Mouse (Mus musculus) forebrain, embryonic 13.5 days (tissue): ENCODE data around the gene Sgca. TPM values are rescaled to one million over a fixed set of nuclear protein-coding genes. Genes with fewer than 3 reads are reported as not detected.

ENCODE experiments used
- ATAC-seq: fragments of 200-750 bp; cut with Nextera tagmentation; 2 replicates; pipeline ENCODE4 v1.8.0; 2017
- H3K27ac ChIP-seq: fragments of 300-500 bp; sonication (generic); 2 replicates; pipeline ENCODE4 v1.5.1; 2015; ENCODE audit warnings: inconsistent platforms, mild to moderate bottlenecking, moderate library complexity
- H3K27me3 ChIP-seq: fragments of 300-500 bp; sonication (generic); 2 replicates; pipeline ENCODE4 v1.6.1; 2015; ENCODE audit warnings: mild to moderate bottlenecking, inconsistent platforms
- H3K36me3 ChIP-seq: fragments of 300-500 bp; sonication (generic); 2 replicates; pipeline ENCODE4 v1.6.1; 2015; ENCODE audit warnings: mild to moderate bottlenecking, inconsistent platforms; ENCODE audit not compliant: poor library complexity, severe bottlenecking
- H3K4me1 ChIP-seq: fragments of 300-500 bp; sonication (generic); 2 replicates; pipeline ENCODE4 v1.6.1; 2015; ENCODE audit warnings: inconsistent platforms
- H3K4me2 ChIP-seq: fragments of 300-500 bp; sonication (generic); 2 replicates; pipeline ENCODE4 v1.6.1; 2015; ENCODE audit warnings: inconsistent platforms, mild to moderate bottlenecking, moderate library complexity
- H3K4me3 ChIP-seq: fragments of 300-500 bp; sonication (generic); 2 replicates; pipeline ENCODE4 v1.5.1; 2015; ENCODE audit warnings: mild to moderate bottlenecking, inconsistent platforms
- H3K9ac ChIP-seq: fragments of 300-500 bp; sonication (generic); 2 replicates; pipeline ENCODE4 v1.6.1; 2015; ENCODE audit warnings: mild to moderate bottlenecking, inconsistent platforms
- H3K9me3 ChIP-seq: fragments of 300-500 bp; sonication (generic); replicated peaks from 2 replicates; pipeline ENCODE4 v1.6.1; 2016; ENCODE audit warnings: inconsistent platforms
- WGBS: fragments of 180-500 bp; shearing (Covaris S2); methylation state at CpG from one replicate; pipeline ENCODE4 v1.1.7; 2015; 5-methylcytosine and 5-hydroxymethylcytosine counted together
- polyA plus RNA-seq: library from polyadenylated mRNA; unstranded; fragments of >200 nt; fragmentation: Nextera tagmentation; extraction: Ambion mirVana; gene quantifications from 2 replicates; pipeline ENCODE4 v1.2.1, GENCODE M21; 2015

Gene Sgca
- polyA plus RNA-seq, 1 experiment from 2014 or later: not detected

DNA sequence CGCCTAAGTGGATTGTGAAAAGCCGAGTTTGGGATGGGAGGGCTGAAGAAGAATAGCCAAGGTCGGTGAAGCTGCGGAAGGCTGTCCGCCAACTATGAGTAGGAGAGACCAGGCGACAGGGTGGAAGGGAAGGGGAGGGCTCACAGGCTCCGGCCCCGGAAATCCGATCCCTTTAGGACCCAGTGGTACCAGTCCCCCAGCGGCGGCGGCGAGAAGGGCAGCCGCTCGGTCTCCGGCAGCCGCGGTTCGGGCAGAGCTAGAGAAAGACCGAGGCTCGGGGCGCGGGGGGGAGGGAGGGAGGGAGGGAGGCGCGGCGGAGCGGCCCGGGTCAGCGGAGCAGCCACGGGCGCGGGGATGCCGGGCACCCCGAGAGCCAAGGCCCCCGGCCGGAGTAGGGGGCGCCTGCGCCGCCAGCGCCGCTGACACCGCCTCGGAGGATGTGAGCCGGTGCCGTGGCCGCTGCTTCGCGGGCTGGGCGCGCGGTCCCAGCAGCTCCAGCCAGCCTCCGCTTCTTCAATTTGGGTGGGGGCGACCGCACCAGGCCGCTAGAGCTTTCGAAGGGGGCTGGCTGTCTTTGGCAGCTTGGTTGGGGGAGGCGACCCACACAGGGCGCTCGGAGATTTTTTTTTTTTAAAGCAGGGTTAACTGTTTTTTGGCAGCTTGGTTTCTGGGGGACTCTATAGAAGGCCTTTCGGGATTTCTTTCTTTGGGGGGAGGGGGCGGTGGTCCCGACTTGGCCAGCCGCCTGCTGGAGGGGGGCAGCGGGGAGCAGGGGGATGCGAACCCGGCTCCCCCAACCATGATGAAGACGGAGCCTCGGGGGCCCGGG lies 14.8 kb upstream of the Sgca start, which contains the start of gene Ppp1r9b:
Gene Ppp1r9b (plus strand): TSS at position 287 of the 829 bp plus-strand sequence.
- peak; percentile 88 for ATAC-seq
- no peaks in the 10 kb centered on the region for H3K27me3 ChIP-seq
- peaks cover 74% of the 10 kb centered on the region for H3K4me1 ChIP-seq
- peak within 1 kb of the TSS; percentile 92 for H3K27ac ChIP-seq
- 0 out of 2 replicates have a peak, but pooled peaks cover 6% of the 10 kb centered on the region for H3K36me3 ChIP-seq
- H3K9me3 ChIP-seq: no peaks in the 10 kb centered on the region
- peak within 1 kb of the TSS; percentile 95 for H3K9ac ChIP-seq
- peak within 1 kb of the TSS; percentile 91 for H3K4me3 ChIP-seq
- H3K4me2 ChIP-seq: peak within 1 kb of the TSS; percentile 100
- WGBS: under 1% methylated on average over 59 of the region's 69 CpGs

GRCm38 (mm10) chr11:94990102-94990748 lies 14.1 kb upstream of the Sgca start:
- H3K27me3 ChIP-seq: no peaks in the 10 kb centered on the region
- peak overlapping the region; percentile 100 for H3K4me2 ChIP-seq
- no peak for ATAC-seq
- H3K4me1 ChIP-seq: peaks cover 67% of the 10 kb centered on the region
- no peaks in the 10 kb centered on the region for H3K9me3 ChIP-seq
- H3K4me3 ChIP-seq: peak overlapping the region; percentile 91
- 44% methylated on average over 6 of the region's 6 CpGs for WGBS
- H3K27ac ChIP-seq: peak overlapping the region; percentile 92
- H3K9ac ChIP-seq: peak overlapping the region; percentile 95
- 0 out of 2 replicates have a peak, but pooled peaks cover 5% of the 10 kb centered on the region for H3K36me3 ChIP-seq

- peak overlapping the region; percentile 91 for H3K4me3 ChIP-seq
- H3K9me3 ChIP-seq: no peaks in the 10 kb centered on the region
- under 1% methylated on average over 12 of the region's 12 CpGs for WGBS
- peak overlapping the region; percentile 95 for H3K9ac ChIP-seq
- H3K4me2 ChIP-seq: peak overlapping the region; percentile 100
- H3K36me3 ChIP-seq: no peaks in the 10 kb centered on the region
- no peaks in the 10 kb centered on the region for H3K27me3 ChIP-seq
- ATAC-seq: peak; percentile 72
- H3K27ac ChIP-seq: peak overlapping the region; percentile 92
- peaks cover 60% of the 10 kb centered on the region for H3K4me1 ChIP-seq
Observed at GRCm38 (mm10) chr11:94989562-94990017, 13.5 kb upstream of the Sgca start.

- 19% methylated on average over 10 of the region's 10 CpGs for WGBS
- no peaks in the 10 kb centered on the region for H3K9me3 ChIP-seq
- H3K4me2 ChIP-seq: peak overlapping the region; percentile 100
- no peaks in the 10 kb centered on the region for H3K27me3 ChIP-seq
- no peak for ATAC-seq
- peaks cover 54% of the 10 kb centered on the region for H3K4me1 ChIP-seq
- peak overlapping the region; percentile 95 for H3K9ac ChIP-seq
- peak overlapping the region; percentile 91 for H3K4me3 ChIP-seq
- H3K27ac ChIP-seq: peak overlapping the region; percentile 92
- H3K36me3 ChIP-seq: no peaks in the 10 kb centered on the region
Observed at GRCm38 (mm10) chr11:94988780-94989561, 12.8 kb upstream of the Sgca start.

GRCm38 (mm10) chr11:94987851-94988250 lies 11.7 kb upstream of the Sgca start:
- Histone ChIP-seq H3K4me1 (peaks cover 43% of the 10 kb centered on the region), H3K9ac (no peak overlapping the region), H3K9me3 (no peaks in the 10 kb centered on the region), H3K27me3 (no peaks in the 10 kb centered on the region), H3K36me3 (no peaks in the 10 kb centered on the region), H3K27ac (no peak overlapping the region), H3K4me2 (no peak overlapping the region), H3K4me3 (no peak overlapping the region)
- WGBS: 81% methylated on average over 8 of the region's 8 CpGs
- ATAC-seq: no peak

DNA sequence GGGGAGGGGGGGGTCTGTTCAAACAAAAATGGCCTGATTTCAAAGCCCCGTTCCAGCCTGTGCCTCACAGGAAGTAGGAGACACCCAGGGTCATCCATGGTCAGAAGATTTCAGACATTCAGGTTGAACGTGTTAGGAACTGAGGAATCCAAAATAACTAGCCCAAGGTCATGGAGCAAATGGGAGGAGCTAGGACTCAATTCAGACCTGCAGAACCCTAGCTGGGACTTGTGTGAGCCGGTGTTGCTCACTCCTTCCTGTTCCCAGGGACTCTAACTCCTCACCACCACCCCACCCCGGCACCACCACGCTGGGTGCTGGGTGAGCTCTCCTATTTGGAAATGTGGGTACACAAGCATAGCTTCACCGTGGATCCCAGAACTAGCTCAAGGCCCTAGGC lies 11.2 kb upstream of the Sgca start:
- no peaks in the 10 kb centered on the region for H3K36me3 ChIP-seq
- no peak overlapping the region for H3K4me3 ChIP-seq
- no peak for ATAC-seq
- no peak overlapping the region for H3K4me2 ChIP-seq
- no peak overlapping the region for H3K9ac ChIP-seq
- H3K4me1 ChIP-seq: peaks cover 38% of the 10 kb centered on the region
- H3K27me3 ChIP-seq: no peaks in the 10 kb centered on the region
- 57% methylated on average over 6 of the region's 6 CpGs for WGBS
- no peak overlapping the region for H3K27ac ChIP-seq
- no peaks in the 10 kb centered on the region for H3K9me3 ChIP-seq

DNA sequence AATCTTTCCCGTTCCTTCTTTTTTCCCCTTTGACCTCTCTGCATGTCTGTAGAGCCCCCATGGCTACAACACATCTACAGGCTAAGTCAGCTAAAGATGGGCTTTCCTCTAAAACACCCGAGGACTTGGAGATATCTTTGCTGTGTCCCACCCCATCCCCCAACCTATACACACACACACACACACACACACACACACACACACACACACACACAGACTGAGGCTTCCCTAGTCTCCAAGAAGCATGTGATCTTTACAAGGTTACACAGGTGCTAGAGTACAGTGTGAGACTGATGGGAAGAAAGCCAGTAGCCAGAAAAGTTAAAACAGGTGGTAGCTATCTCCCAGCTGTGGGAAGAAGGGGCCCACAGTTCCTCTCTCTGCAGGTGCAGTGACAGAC lies 10.3 kb upstream of the Sgca start:
- H3K27me3 ChIP-seq: no peaks in the 10 kb centered on the region
- WGBS: 75% methylated on average over 2 of the region's 2 CpGs
- H3K4me1 ChIP-seq: peaks cover 32% of the 10 kb centered on the region
- H3K36me3 ChIP-seq: no peaks in the 10 kb centered on the region
- no peak for ATAC-seq
- H3K9ac ChIP-seq: no peak overlapping the region
- H3K4me2 ChIP-seq: no peak overlapping the region
- H3K27ac ChIP-seq: no peak overlapping the region
- no peak overlapping the region for H3K4me3 ChIP-seq
- no peaks in the 10 kb centered on the region for H3K9me3 ChIP-seq

- no peak overlapping the region for H3K27ac ChIP-seq
- H3K9ac ChIP-seq: no peak overlapping the region
- no peak overlapping the region for H3K4me3 ChIP-seq
- no peaks in the 10 kb centered on the region for H3K9me3 ChIP-seq
- peaks cover 32% of the 10 kb centered on the region for H3K4me1 ChIP-seq
- no peaks in the 10 kb centered on the region for H3K27me3 ChIP-seq
- no peaks in the 10 kb centered on the region for H3K36me3 ChIP-seq
- no peak for ATAC-seq
- no peak overlapping the region for H3K4me2 ChIP-seq
- 83% methylated on average over 5 of the region's 5 CpGs for WGBS
Observed at GRCm38 (mm10) chr11:94985822-94986221, 9.7 kb upstream of the Sgca start.

DNA sequence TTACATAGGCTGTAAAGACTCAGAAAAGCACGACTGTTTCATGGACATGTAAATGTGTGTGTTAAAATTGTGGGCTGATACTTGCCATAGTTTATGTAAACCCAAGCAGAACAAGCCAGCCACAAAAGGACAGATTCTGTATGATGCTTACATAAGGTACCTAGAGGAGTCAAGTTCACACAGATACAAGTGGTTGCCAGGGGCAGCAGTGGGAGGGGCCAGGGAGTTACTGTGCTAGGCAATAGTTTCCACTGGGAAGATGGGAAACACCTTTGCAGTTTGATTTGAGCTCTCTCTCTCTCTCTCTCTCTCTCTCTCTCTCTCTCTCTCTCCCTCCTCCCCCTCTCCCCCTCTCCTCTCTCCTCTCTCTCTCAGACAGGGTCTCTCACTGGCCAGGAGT lies 9.0 kb upstream of the Sgca start:
- Histone ChIP-seq H3K4me2 (no peak overlapping the region), H3K27me3 (no peaks in the 10 kb centered on the region)
- WGBS: 59% methylated on average over 1 of the region's 1 CpGs

GRCm38 (mm10) chr11:94979462-94980179 lies 3.5 kb upstream of the Sgca start:
- no peaks in the 10 kb centered on the region for H3K36me3 ChIP-seq
- WGBS: 71% methylated on average over 11 of the region's 11 CpGs
- peak overlapping the region; percentile 53 for H3K4me2 ChIP-seq
- H3K9ac ChIP-seq: peak overlapping the region; percentile 48
- H3K9me3 ChIP-seq: no peaks in the 10 kb centered on the region
- peak; percentile 7 for ATAC-seq
- peak overlapping the region; percentile 27 for H3K4me3 ChIP-seq
- no peaks in the 10 kb centered on the region for H3K27me3 ChIP-seq
- peak overlapping the region; percentile 93; the same call in 1 of the 2 replicates for H3K27ac ChIP-seq
- H3K4me1 ChIP-seq: peaks cover 21% of the 10 kb centered on the region

More for the DNA sequence above, 9.0 kb upstream of the Sgca start:
- no peaks in the 10 kb centered on the region for H3K36me3 ChIP-seq
- peaks cover 27% of the 10 kb centered on the region for H3K4me1 ChIP-seq
- no peaks in the 10 kb centered on the region for H3K9me3 ChIP-seq
- ATAC-seq: no peak
- H3K27ac ChIP-seq: no peak overlapping the region
- no peak overlapping the region for H3K4me3 ChIP-seq
- no peak overlapping the region for H3K9ac ChIP-seq

DNA sequence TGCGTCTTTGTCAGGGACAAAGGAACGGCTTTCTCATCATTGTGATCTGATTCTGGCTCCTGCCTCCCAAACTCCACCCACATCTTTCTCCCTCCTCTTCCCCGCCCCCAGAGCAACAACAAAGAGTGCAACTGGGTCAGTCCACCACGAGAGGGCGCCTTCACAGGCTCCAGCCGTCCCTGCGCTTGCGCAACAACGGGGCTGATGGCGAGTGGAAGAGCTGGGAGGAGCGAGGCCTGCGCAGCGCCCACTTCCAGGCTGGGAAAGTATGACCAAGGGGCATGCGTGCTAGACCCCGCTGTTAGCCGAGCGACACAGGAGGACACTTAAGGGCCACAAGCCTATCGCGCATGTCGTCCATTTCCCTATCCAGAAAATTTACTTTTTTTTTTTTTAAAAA lies 2.8 kb upstream of the Sgca start:
- peak overlapping the region; percentile 63 for H3K9ac ChIP-seq
- H3K36me3 ChIP-seq: no peaks in the 10 kb centered on the region
- peaks cover 21% of the 10 kb centered on the region for H3K4me1 ChIP-seq
- H3K4me3 ChIP-seq: peak overlapping the region; percentile 27
- ATAC-seq: peak; percentile 95
- H3K9me3 ChIP-seq: no peaks in the 10 kb centered on the region
- H3K4me2 ChIP-seq: peak overlapping the region; percentile 53
- H3K27me3 ChIP-seq: no peaks in the 10 kb centered on the region
- under 1% methylated on average over 20 of the region's 20 CpGs for WGBS
- H3K27ac ChIP-seq: peak overlapping the region; percentile 93
